Mouse (Mus musculus): ENCODE data around the gene Atp2b4. TPM values are rescaled to one million over a fixed set of nuclear protein-coding genes. Genes with fewer than 3 reads are reported as not detected.

Atp2b4 gene
- polyA plus RNA-seq, 1 experiment from 2014 or later = 0.43 TPM

DNA sequence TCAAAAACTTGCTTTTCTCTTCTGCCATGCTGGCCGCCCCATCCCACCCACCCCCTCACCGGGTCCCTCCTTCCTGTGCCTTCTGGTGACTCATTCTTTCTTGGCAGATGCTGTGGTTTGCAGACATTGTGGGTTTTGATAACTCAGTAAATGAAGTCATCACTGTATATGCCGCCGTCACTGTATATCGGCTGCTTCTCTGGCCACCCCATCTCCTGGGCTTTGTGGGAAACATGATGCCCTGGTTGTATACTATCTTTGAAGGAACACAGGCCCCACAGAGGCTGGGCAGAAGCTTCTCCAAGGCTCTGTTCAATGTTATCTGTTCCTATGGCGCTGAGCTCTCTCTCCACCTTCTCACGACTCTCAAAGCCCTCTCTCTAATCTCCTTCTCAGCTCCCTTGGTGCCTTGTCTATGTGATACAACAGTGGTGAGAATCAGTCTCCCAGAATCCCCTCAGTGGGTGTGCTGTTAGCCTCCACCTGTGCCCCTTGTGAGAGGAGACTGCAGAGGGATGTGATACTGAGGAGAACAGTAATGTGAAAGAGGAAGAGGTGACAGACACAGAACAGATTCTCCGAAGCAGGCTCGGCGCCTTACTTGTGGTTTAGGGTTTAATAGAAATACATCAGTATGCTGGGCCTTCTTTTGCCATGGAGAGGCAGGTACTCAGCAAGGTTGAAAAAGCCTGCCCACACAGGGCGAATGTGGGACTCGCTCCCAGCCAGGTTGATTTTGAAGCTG, 15.1 kb upstream of the Atp2b4 start:
- WGBS (ENCODE audit: missing documents) = 15% methylated on average over 12 of the region's 12 CpGs
- Histone ChIP-seq H3K27ac (no peak overlapping the region), H3K4me3 (ENCODE audit: inconsistent target) (no peak overlapping the region), H3K36me3 (ENCODE audit: inconsistent target) (no peaks in the 10 kb centered on the region), H3K79me2 (ENCODE audit: inconsistent target) (no peaks in the 10 kb centered on the region)

DNA sequence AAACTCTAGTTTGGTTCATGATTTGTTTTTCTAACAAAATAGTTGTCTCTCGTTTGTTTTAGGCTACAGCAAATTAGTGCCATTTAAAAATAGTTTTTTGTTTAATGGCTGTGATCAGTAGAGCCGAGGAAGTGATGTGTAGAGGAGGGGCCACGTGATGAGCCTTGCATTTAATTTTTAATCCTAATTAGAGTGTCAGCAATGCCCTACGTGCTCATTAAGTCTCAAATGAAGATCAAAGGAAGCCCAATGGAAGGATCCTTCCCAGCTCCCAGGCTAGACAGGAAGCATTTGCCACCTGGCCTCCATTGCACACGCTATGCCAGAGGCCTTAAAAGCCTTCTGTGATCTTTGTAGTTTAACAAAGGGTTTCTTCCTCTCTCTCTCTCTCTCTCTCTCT, 8.5 kb upstream of the Atp2b4 start:
- no peak overlapping the region for H3K4me3 ChIP-seq (ENCODE audit: inconsistent target)
- 95% methylated on average over 5 of the region's 5 CpGs for WGBS (ENCODE audit: missing documents)

DNA sequence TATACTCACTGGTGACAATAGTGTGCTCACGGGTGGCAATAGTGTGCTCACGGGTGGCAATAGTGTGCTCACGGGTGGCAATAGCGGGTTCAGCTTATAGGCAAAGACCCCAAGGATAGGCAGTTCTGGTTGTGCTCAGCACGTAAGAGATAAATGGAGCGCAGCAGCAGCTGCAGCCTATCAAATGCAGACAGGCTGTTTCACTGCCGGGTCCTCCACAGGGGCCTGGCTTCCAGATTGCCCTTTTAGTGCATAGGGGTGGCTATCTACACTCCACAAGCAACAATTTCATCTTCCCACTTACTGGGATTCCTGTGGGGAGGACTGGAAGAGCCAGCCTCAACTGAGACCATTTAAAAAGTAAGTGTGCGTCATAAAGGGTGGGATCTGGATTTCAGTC, 7.2 kb upstream of the Atp2b4 start:
- H3K79me2 ChIP-seq (ENCODE audit: inconsistent target) = no peaks in the 10 kb centered on the region
- no peak overlapping the region for H3K4me3 ChIP-seq (ENCODE audit: inconsistent target)
- H3K36me3 ChIP-seq (ENCODE audit: inconsistent target) = no peaks in the 10 kb centered on the region
- H3K27ac ChIP-seq = no peak overlapping the region
- 94% methylated on average over 8 of the region's 8 CpGs for WGBS (ENCODE audit: missing documents)

More for the DNA sequence above, 8.5 kb upstream of the Atp2b4 start:
- no peak overlapping the region for H3K27ac ChIP-seq
- H3K79me2 ChIP-seq (ENCODE audit: inconsistent target) = no peaks in the 10 kb centered on the region
- no peaks in the 10 kb centered on the region for H3K36me3 ChIP-seq (ENCODE audit: inconsistent target)

DNA sequence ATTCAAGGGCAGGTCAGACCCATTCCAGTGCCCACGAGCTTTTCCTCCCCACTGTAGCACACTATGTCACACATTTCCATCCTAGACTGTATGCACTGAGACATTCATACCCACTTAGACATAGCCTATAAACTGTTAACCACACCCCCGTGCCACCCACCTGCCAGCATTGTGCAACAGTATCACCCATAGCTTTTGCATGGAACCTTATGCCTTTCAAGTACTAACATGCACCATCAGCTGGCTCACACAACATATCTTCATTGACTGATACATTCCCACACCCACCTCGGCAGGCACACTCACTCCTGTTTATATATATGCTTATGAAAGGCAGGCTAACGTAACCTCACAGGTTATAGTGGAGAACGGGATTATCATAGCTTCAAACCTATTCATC, 902 bp upstream of the Atp2b4 start:
- Histone ChIP-seq H3K36me3 (ENCODE audit: inconsistent target) (no peaks in the 10 kb centered on the region), H3K27ac (no peak overlapping the region), H3K79me2 (ENCODE audit: inconsistent target) (no peaks in the 10 kb centered on the region), H3K4me3 (ENCODE audit: inconsistent target) (no peak overlapping the region)
- 39% methylated on average over 5 of the region's 5 CpGs for WGBS (ENCODE audit: missing documents)

DNA sequence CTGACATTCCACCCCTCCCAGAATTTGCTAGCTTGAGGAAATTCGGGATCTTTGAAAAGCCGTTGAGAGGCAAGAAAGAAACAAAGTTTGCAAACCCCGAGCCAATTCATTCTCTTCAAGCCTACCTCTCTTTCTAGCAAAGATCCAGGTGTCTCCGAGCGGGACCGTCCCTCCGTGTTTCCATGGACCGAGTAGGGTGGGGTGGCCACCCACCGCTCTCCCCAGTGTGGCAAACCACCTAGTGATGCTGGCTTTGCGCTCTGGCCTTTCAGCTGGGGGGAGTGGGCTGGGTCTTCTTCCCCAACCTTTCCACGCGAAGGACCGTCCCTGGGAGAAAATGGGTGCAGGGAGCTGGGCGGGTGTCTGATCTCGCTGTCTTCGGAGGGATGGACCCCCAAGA, 329 bp downstream of the Atp2b4 start:
- Histone ChIP-seq H3K27ac (no peak overlapping the region), H3K4me3 (ENCODE audit: inconsistent target) (peak overlapping the region; percentile 22; the same call in 1 of the 2 replicates), H3K79me2 (ENCODE audit: inconsistent target) (no peaks in the 10 kb centered on the region), H3K36me3 (ENCODE audit: inconsistent target) (no peaks in the 10 kb centered on the region)
- whole genome bisulfite sequencing (ENCODE audit: missing documents) = 3% methylated on average over 16 of the region's 16 CpGs

DNA sequence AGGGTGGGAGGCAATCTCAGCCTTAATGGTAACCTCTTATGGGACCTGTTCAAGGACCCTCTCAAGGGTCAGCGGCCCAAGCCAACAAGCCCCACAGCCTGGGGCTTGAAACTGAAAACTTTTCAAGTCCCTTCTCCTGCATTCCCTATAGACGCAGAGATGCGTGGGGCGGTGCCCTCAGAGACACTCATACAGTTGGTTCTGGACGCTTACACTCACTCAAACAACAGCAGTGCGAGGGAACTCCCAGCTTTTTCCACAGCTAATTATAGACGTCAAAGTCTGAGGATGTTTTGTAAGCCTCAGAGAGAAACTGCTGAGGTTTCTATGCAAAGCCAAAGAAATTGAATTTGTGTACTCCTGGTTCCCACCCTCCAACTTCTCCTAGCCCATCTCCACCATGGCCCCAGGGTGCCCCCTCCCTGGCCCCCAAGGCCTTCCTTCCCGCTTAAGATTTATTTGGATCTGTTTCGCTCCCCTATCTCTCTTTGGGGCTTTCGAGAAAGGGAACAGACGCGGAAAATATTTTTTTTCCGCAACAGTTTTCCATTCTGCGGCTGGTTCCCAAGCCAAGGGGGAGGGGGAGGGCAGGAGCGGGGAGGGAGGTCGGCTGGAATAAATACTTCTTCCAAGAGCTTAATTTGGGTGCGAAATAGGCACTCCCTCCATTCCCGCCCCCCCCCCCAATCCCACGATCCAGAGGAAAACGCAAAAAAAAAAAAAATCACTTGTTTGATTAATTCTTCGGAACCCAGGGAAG, 975 bp downstream of the Atp2b4 start:
- 12% methylated on average over 18 of the region's 21 CpGs for WGBS (ENCODE audit: missing documents)
- Histone ChIP-seq H3K27ac (no peak overlapping the region), H3K4me3 (ENCODE audit: inconsistent target) (peak overlapping the region; percentile 22; the same call in 1 of the 2 replicates), H3K36me3 (ENCODE audit: inconsistent target) (no peaks in the 10 kb centered on the region), H3K79me2 (ENCODE audit: inconsistent target) (no peaks in the 10 kb centered on the region)

DNA sequence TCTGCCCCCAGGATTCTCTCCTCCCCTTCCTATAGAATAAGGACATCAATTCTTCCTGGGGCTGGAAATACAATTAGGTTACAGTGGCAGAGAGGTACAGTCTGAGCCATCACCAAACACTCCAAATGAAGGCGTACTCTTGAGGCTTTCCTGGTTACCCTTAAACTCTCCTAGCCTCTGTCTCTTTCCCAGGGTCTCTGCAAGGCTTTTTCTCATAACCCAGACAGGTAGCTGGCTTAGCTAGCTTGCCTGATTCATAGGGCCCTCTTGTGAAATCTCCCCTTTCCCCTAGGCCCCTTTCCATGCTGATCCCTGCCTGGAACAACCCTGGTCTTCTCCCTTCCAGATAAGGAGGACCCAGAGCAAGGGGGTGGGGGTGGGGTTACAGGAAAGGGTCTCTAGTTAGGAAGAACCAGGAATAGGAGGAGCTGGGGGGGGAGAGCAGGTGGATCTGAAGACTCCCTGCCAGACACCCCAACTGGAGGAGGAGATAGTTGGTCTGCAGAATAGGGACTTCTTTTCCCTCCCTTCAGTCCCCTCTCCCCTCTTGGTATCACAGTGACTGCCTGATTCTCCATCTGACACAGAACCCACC, 1.9 kb downstream of the Atp2b4 start:
- Histone ChIP-seq H3K4me3 (ENCODE audit: inconsistent target) (no peak overlapping the region), H3K36me3 (ENCODE audit: inconsistent target) (no peaks in the 10 kb centered on the region), H3K27ac (no peak overlapping the region), H3K79me2 (ENCODE audit: inconsistent target) (no peaks in the 10 kb centered on the region)
- WGBS (ENCODE audit: missing documents) = 87% methylated on average over 1 of the region's 1 CpGs

DNA sequence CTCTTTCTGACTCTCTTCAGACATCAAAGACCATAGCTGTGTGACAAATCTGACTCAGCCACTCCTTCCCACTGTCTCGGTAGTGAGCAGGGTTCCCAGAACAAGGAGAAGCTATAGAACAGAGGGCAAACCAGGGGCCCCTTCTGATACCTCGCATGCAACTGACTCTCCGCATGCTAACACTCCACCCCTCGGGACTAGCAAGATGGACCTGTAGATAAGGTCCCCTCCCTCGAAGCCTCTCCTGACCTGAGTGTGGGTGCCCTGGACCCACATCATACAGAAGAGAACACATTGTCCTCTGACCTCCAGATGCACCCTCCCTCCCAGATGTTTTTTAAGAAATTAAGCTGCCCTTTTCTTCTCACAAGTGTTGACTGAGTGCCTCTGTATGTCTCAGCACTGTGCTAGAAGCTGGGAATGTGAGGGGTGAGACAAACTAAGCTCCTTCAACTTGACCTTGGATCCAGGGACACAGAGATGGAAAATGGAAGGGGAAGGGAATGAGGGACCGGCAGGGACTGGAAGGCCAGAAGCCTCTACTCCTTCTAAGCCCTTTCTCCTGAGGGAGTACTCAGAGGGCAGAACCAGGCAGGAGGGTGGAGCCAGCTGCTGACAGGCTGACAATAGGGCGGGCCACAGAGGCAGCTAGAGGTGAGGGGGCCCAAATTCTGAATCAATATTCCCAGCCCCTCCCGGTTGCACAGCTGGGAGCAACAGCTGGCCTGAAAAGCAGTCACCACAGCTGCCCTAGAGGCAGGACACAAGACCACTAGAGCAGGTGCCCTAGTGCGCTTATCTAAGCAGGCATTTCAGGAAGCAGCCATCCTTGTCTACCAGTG, 2.6 kb downstream of the Atp2b4 start:
- no peak overlapping the region for H3K4me3 ChIP-seq (ENCODE audit: inconsistent target)
- H3K27ac ChIP-seq = no peak overlapping the region
- H3K79me2 ChIP-seq (ENCODE audit: inconsistent target) = no peaks in the 10 kb centered on the region
- no peaks in the 10 kb centered on the region for H3K36me3 ChIP-seq (ENCODE audit: inconsistent target)
- 46% methylated on average over 9 of the region's 9 CpGs for WGBS (ENCODE audit: missing documents)

DNA sequence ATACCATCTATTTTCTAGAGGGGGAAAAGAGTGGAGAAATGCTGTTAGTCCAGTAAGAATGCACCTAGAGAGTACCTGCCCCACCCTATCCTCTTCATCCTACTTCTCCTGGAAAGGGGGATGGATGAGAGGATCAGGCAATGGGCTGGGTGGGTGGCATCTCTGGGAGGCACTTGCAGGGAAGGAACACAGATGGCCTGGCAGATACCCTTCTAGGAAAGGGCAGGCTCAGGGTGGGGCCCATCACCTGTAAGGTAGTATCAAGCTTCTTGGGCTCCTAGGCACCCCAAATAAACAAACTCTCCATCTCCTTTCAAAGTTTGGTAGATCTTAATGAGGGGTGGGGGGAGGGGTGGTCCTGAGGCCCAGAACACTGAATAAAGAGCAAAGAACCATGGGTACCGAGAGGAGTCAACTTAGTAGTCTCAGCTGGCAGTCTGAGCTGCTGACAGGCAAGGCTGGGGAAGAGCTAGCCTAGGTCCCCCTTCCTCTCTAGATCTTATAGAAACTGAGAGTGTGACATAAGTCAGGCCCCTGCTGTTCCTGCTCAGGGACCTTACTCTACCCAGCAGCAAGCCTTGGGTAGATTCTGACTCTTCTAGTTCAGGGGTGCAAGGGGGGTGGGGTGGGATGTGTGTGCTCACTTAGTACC, 3.4 kb downstream of the Atp2b4 start:
- no peak overlapping the region for H3K4me3 ChIP-seq (ENCODE audit: inconsistent target)
- 63% methylated on average over 1 of the region's 1 CpGs for WGBS (ENCODE audit: missing documents)
- no peaks in the 10 kb centered on the region for H3K36me3 ChIP-seq (ENCODE audit: inconsistent target)
- no peak overlapping the region for H3K27ac ChIP-seq
- H3K79me2 ChIP-seq (ENCODE audit: inconsistent target) = no peaks in the 10 kb centered on the region

DNA sequence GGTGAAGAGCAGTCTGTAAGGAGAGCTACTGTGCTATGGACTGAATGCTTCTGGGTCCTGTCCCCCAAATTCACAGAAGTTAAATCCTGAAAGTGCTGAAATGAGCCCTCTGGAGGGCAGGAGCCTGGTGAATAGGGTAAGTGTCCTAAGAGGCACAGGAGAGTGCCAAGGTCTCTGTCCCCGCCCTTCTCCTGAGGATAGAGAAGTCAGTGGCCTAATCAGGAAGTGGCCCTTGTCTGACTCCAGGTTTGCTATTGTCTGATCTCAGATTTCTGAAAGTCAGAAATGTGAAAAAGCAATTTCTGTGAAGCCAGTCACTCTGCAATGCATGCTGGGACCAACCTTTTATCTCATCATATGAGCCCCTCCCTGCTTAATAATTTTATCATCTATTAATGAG, 7.2 kb downstream of the Atp2b4 start:
- Histone ChIP-seq H3K4me3 (ENCODE audit: inconsistent target) (no peak overlapping the region), H3K79me2 (ENCODE audit: inconsistent target) (no peaks in the 10 kb centered on the region), H3K27ac (no peak overlapping the region), H3K36me3 (ENCODE audit: inconsistent target) (no peaks in the 10 kb centered on the region)
- WGBS (ENCODE audit: missing documents) = 45% methylated on average over 1 of the region's 1 CpGs

DNA sequence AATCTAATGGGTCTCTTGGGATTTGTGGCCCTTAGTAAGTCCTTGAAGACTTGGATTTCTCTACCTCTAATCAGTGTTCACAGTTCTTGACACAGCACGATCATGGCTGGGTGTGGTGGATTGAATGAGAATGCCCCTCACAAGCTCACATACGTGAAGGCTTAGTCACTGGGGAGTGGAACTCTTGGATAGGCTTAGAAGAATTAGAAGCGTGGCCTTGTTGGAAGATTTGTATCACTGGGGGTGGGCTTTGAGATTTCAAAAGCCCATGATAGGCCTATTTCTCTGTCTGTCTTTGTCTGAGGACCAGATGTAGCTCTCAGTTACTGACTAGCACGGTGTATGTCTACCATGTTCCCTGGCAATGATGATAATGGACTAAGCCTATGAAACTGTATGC, 10.8 kb downstream of the Atp2b4 start:
- no peak overlapping the region for H3K4me3 ChIP-seq (ENCODE audit: inconsistent target)
- no peaks in the 10 kb centered on the region for H3K79me2 ChIP-seq (ENCODE audit: inconsistent target)
- no peak overlapping the region for H3K27ac ChIP-seq
- 94% methylated on average over 4 of the region's 4 CpGs for WGBS (ENCODE audit: missing documents)
- no peaks in the 10 kb centered on the region for H3K36me3 ChIP-seq (ENCODE audit: inconsistent target)

DNA sequence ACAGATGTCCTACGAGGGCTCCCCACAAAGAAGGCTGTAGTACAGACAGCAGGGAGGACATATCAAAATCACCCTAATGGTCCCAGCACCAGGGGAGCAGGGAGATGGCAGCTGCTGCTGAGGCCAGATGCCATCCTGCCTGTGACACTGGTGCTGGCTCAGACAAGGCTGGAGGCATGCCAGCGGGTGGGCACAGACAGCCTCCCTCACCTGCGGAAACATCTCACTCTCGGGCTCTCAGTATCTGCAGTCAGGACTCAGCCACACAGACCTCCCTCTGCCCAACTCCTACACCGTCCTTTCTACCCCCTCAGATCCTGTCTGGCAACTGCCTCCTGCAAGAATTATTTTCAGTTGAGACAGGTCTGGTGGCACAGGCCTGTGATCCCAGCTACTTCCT, 12.0 kb downstream of the Atp2b4 start:
- 88% methylated on average over 5 of the region's 5 CpGs for WGBS (ENCODE audit: missing documents)
- no peak overlapping the region for H3K27ac ChIP-seq
- no peak overlapping the region for H3K4me3 ChIP-seq (ENCODE audit: inconsistent target)
- H3K36me3 ChIP-seq (ENCODE audit: inconsistent target) = no peaks in the 10 kb centered on the region
- H3K79me2 ChIP-seq (ENCODE audit: inconsistent target) = no peaks in the 10 kb centered on the region

DNA sequence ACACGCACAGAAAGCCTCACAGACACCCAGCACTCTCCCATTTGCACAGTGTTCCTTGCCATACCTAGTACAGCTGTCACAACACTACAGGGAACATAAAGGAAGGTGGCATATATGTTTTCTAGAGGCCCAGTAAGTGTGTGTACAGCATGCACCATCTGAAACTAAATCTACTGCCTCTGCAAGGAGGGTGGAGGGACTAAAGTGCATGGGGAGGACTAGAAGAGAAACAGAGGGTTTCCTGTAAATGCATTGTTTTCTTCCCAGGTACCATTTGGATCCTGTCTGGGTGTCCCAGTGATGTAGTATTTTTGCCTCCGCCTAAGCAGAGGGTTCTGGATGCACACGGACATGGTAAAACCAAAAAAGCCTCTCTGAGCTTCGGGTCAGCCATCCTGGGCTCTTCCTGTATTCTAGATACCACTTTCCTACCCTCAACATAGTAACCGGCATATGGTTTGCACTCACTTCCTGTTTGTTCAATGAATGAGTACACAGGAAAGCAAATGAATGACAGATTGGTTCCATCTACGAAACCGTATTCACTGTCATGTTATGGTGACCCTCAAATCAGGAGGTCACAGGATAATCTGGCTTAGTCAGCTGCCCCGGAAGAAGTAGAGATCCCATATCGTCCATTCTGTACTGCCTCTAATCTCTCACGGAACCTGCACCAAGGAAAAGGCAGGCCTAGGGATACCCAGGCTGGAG, 13.2 kb downstream of the Atp2b4 start:
- Histone ChIP-seq H3K36me3 (ENCODE audit: inconsistent target) (no peaks in the 10 kb centered on the region), H3K4me3 (ENCODE audit: inconsistent target) (no peak overlapping the region), H3K79me2 (ENCODE audit: inconsistent target) (no peaks in the 10 kb centered on the region), H3K27ac (no peak overlapping the region)
- WGBS (ENCODE audit: missing documents) = 59% methylated on average over 10 of the region's 10 CpGs
